Mouse (Mus musculus) spleen, adult 2 months (tissue): Measurements from ENCODE around the gene Ankrd27. TPM values are rescaled to one million over a fixed set of nuclear protein-coding genes. Genes with fewer than 3 reads are reported as not detected.

Experiments
- DNase-seq, 2 experiments: peaks; one replicate each; pipeline versions ENCODE4 v3.0.0 to v3.0.0-alpha.2; 2012 to 2021; ENCODE audit warnings: low spot score in 2 of 2, low read depth in 1 of 2
- H3K27ac ChIP-seq: fragments of 200-500 bp; 2 replicates; pipeline ENCODE4 v1.5.1; 2012; ENCODE audit warnings: low read length, inconsistent platforms; ENCODE audit not compliant: insufficient read depth
- H3K27me3 ChIP-seq: fragments of 200-500 bp; 2 replicates; pipeline ENCODE4 v1.6.1; 2012; ENCODE audit warnings: mild to moderate bottlenecking, moderate library complexity, low read length, inconsistent platforms; ENCODE audit not compliant: control insufficient read depth, insufficient read depth
- H3K36me3 ChIP-seq: fragments of 200-500 bp; 2 replicates; pipeline ENCODE4 v1.6.1; 2012; ENCODE audit warnings: mild to moderate bottlenecking, low read length, inconsistent platforms; ENCODE audit not compliant: control insufficient read depth, insufficient read depth
- H3K4me1 ChIP-seq: fragments of 200-500 bp; 2 replicates; pipeline ENCODE4 v1.6.1; 2011; ENCODE audit warnings: inconsistent platforms; ENCODE audit not compliant: control insufficient read depth, insufficient read depth, insufficient read length
- H3K4me3 ChIP-seq: fragments of 200-500 bp; 2 replicates; pipeline ENCODE4 v1.5.1; 2011; ENCODE audit warnings: mild to moderate bottlenecking, inconsistent platforms; ENCODE audit not compliant: insufficient read depth, insufficient read length; ENCODE audit errors: extremely low read depth
- CTCF ChIP-seq: fragments of 200-500 bp; IDR thresholded peaks from 2 replicates; pipeline ENCODE4 v1.5.1; 2011; ENCODE audit warnings: mild to moderate bottlenecking, inconsistent platforms; ENCODE audit not compliant: insufficient read depth, insufficient read length, insufficient replicate concordance; ENCODE audit errors: extremely low read depth
- POLR2A ChIP-seq: fragments of 200-500 bp; IDR thresholded peaks from 2 replicates; pipeline ENCODE4 v1.6.1; 2011; ENCODE audit warnings: low read depth, low read length, inconsistent platforms
- WGBS: fragments of 180-500 bp; shearing (Covaris S2); methylation state at CpG from one replicate; pipeline ENCODE4 v1.1.7; 2018; 5-methylcytosine and 5-hydroxymethylcytosine counted together
- polyA plus RNA-seq: library from polyadenylated mRNA; depleted of rRNA; stranded (reverse); fragments of >200 nt; gene quantifications from 2 replicates; pipeline ENCODE4 v1.2.3, GENCODE M21; 2012

Gene Ankrd27
- polyA plus RNA-seq, 1 experiment: 17.5 TPM

- H3K4me1 ChIP-seq: peaks cover 2% of the 10 kb centered on the region
- 2% methylated on average over 93 of the region's 93 CpGs for WGBS
- TF ChIP-seq POLR2A: peak; percentile 67
- no peak for TF ChIP-seq CTCF
Measured at GRCm38 (mm10) chr7:35555224-35556204, 30.5 kb upstream of the Ankrd27 start.

GRCm38 (mm10) chr7:35556205-35556603 is 29.8 kb upstream of the Ankrd27 start, which contains the start of gene Nudt19:
Gene Nudt19, minus strand, starts transcription at chr7:35556304.
- H3K36me3 ChIP-seq: 0 out of 2 replicates have a peak, but pooled peaks cover 3% of the 10 kb centered on the region

More at GRCm38 (mm10) chr7:35555224-35556204, 30.5 kb upstream of the Ankrd27 start:
- peak overlapping the region; percentile 89 for H3K4me3 ChIP-seq
- peak; percentile 66 to 74 for DNase-seq
- peak overlapping the region; percentile 92 for H3K27ac ChIP-seq
- H3K27me3 ChIP-seq: no peaks in the 10 kb centered on the region
- H3K36me3 ChIP-seq: peaks cover 3% of the 10 kb centered on the region; the same call in 1 of the 2 replicates

GRCm38 (mm10) chr7:35556905-35557304 is 29.1 kb upstream of the Ankrd27 start:
- 84% methylated on average over 5 of the region's 5 CpGs for WGBS
- Histone ChIP-seq H3K27me3 (no peaks in the 10 kb centered on the region), H3K4me3 (no peak overlapping the region), H3K4me1 (peaks cover 2% of the 10 kb centered on the region), H3K36me3 (no peaks in the 10 kb centered on the region), H3K27ac (peak overlapping the region; percentile 24; the same call in 1 of the 2 replicates)
- TF ChIP-seq CTCF (no peak), POLR2A (no peak)
- no peak for DNase-seq

More at GRCm38 (mm10) chr7:35556205-35556603, 29.8 kb upstream of the Ankrd27 start, which contains the start of gene Nudt19:
- H3K4me3 ChIP-seq: peak within 1 kb of the TSS; percentile 89
- peak within 1 kb of the TSS; percentile 92 for H3K27ac ChIP-seq
- no peak for DNase-seq
- no peaks in the 10 kb centered on the region for H3K27me3 ChIP-seq
- peaks cover 2% of the 10 kb centered on the region for H3K4me1 ChIP-seq
- TF ChIP-seq CTCF: no peak
- no peak for TF ChIP-seq POLR2A
- 69% methylated on average over 4 of the region's 4 CpGs for WGBS

- H3K4me1 ChIP-seq: peaks cover 2% of the 10 kb centered on the region
- H3K36me3 ChIP-seq: no peaks in the 10 kb centered on the region
- DNase-seq: no peak
- no peaks in the 10 kb centered on the region for H3K27me3 ChIP-seq
- H3K4me3 ChIP-seq: no peak overlapping the region
- TF ChIP-seq POLR2A (no peak), CTCF (no peak)
- 54% methylated on average over 3 of the region's 3 CpGs for WGBS
- H3K27ac ChIP-seq: no peak overlapping the region
Measured at GRCm38 (mm10) chr7:35557577-35557976, 28.5 kb upstream of the Ankrd27 start.

GRCm38 (mm10) chr7:35558681-35559080 is 27.4 kb upstream of the Ankrd27 start:
- no peak for DNase-seq
- Histone ChIP-seq H3K27ac (no peak overlapping the region), H3K4me3 (no peak overlapping the region), H3K27me3 (no peaks in the 10 kb centered on the region), H3K4me1 (peaks cover 2% of the 10 kb centered on the region), H3K36me3 (no peaks in the 10 kb centered on the region)
- TF ChIP-seq POLR2A: no peak
- no peak for TF ChIP-seq CTCF
- 80% methylated on average over 2 of the region's 2 CpGs for WGBS

GRCm38 (mm10) chr7:35559838-35560237 is 26.2 kb upstream of the Ankrd27 start:
- H3K27ac ChIP-seq: no peak overlapping the region
- no peak for DNase-seq
- 78% methylated on average over 3 of the region's 3 CpGs for WGBS

More at GRCm38 (mm10) chr7:35559838-35560237, 26.2 kb upstream of the Ankrd27 start:
- no peaks in the 10 kb centered on the region for H3K27me3 ChIP-seq
- TF ChIP-seq POLR2A: no peak
- no peak for TF ChIP-seq CTCF
- H3K4me1 ChIP-seq: no peaks in the 10 kb centered on the region; the same call in 1 of the 2 replicates
- H3K4me3 ChIP-seq: no peak overlapping the region
- H3K36me3 ChIP-seq: no peaks in the 10 kb centered on the region
